Mouse (Mus musculus) lung, embryonic 15.5 days (tissue): ENCODE data around the gene Gm45140. TPM values are rescaled to one million over a fixed set of nuclear protein-coding genes. Genes with fewer than 3 reads are reported as not detected.
A peak's percentile ranks its signal among the peaks of the same experiment; 100 is the strongest.

ENCODE experiments used
- ATAC-seq: fragments of 200-750 bp; cut with Nextera tagmentation; 2 replicates; pipeline ENCODE4 v1.8.0; 2017; ENCODE audit warnings: moderate number of reproducible peaks, borderline replicate concordance; ENCODE audit not compliant: low FRiP score, low TSS enrichment; ENCODE audit errors: extremely low read depth
- H3K27ac ChIP-seq: fragments of 300-500 bp; sonication (generic); 2 replicates; pipeline ENCODE4 v1.5.1; 2015; ENCODE audit warnings: moderate library complexity, mild to moderate bottlenecking, inconsistent platforms
- H3K27me3 ChIP-seq: fragments of 300-500 bp; sonication (generic); 2 replicates; pipeline ENCODE4 v1.6.1; 2015; ENCODE audit warnings: inconsistent platforms
- H3K36me3 ChIP-seq: fragments of 300-500 bp; sonication (generic); 2 replicates; pipeline ENCODE4 v1.6.1; 2015; ENCODE audit warnings: inconsistent platforms
- H3K4me1 ChIP-seq: fragments of 300-500 bp; sonication (generic); 2 replicates; pipeline ENCODE4 v1.6.1; 2015; ENCODE audit warnings: inconsistent platforms
- H3K4me2 ChIP-seq: fragments of 300-500 bp; sonication (generic); 2 replicates; pipeline ENCODE4 v1.6.1; 2015; ENCODE audit warnings: inconsistent platforms, mild to moderate bottlenecking, moderate library complexity
- H3K4me3 ChIP-seq: fragments of 300-500 bp; sonication (generic); 2 replicates; pipeline ENCODE4 v1.5.1; 2015; ENCODE audit warnings: mild to moderate bottlenecking, inconsistent platforms
- H3K9ac ChIP-seq: fragments of 300-500 bp; sonication (generic); 2 replicates; pipeline ENCODE4 v1.6.1; 2015; ENCODE audit warnings: inconsistent platforms
- H3K9me3 ChIP-seq: fragments of 300-500 bp; sonication (generic); 2 replicates; pipeline ENCODE4 v1.6.1; 2016; ENCODE audit warnings: inconsistent platforms
- WGBS: fragments of 180-500 bp; shearing (Covaris S2); methylation state at CpG from one replicate; pipeline ENCODE4 v1.1.7; 2015; 5-methylcytosine and 5-hydroxymethylcytosine counted together
- polyA plus RNA-seq: library from polyadenylated mRNA; unstranded; fragments of >200 nt; fragmentation: Nextera tagmentation; extraction: Ambion mirVana; gene quantifications from 2 replicates; pipeline ENCODE4 v1.2.1, GENCODE M21; 2015

Gene Gm45140
- polyA plus RNA-seq, 1 experiment from 2014 or later: 2.1 TPM

DNA sequence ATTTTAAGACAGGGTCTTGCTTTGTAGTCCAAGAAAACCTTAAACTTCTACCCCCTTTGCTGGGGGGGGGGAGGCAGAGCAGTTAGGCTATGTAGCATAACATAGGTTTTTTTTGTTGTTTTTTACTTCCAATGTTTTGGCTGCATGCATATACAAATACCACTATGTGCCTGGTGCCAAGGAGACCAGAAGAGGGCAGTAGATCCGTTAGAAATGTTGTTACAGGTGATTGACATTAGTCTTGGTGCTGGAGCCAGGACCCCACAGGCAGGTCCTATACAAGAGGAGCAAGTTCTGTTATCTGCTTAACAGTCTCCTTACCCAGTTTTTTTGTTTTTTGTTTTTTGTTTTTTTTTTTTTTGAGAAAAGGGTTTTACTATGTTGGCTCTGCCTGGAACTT lies 6.7 kb upstream of the Gm45140 start:
- Histone ChIP-seq H3K4me3 (no peak overlapping the region), H3K27ac (no peak overlapping the region), H3K9me3 (no peaks in the 10 kb centered on the region), H3K4me1 (peaks cover 17% of the 10 kb centered on the region), H3K36me3 (peaks cover 41% of the 10 kb centered on the region), H3K9ac (no peak overlapping the region), H3K27me3 (no peaks in the 10 kb centered on the region), H3K4me2 (no peak overlapping the region)
- WGBS: 11% methylated on average over 1 of the region's 1 CpGs
- ATAC-seq: no peak

DNA sequence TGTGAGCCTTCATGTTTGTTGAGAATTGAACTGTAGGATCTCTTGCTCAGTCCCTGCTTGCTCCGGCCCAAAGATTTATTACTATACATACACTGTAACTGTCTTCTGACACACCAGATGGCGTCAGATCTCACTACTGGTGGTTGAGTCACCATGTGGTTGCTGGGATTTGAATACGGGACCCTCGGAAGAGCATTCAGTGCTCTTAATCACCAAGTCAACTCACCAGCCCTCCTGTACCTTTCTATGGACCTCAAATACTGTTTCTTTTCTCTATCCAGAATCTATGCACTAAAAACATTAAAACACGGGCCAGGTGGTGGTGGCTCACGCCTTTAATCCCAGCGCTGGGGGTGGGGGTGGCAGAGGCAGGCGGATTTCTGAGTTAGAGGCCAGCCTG lies 6.0 kb upstream of the Gm45140 start:
- Histone ChIP-seq H3K27me3 (no peaks in the 10 kb centered on the region), H3K4me3 (no peak overlapping the region), H3K9me3 (no peaks in the 10 kb centered on the region), H3K4me1 (peaks cover 15% of the 10 kb centered on the region), H3K27ac (no peak overlapping the region), H3K9ac (no peak overlapping the region), H3K36me3 (peaks cover 41% of the 10 kb centered on the region), H3K4me2 (no peak overlapping the region)
- WGBS: 77% methylated on average over 8 of the region's 8 CpGs
- no peak for ATAC-seq

DNA sequence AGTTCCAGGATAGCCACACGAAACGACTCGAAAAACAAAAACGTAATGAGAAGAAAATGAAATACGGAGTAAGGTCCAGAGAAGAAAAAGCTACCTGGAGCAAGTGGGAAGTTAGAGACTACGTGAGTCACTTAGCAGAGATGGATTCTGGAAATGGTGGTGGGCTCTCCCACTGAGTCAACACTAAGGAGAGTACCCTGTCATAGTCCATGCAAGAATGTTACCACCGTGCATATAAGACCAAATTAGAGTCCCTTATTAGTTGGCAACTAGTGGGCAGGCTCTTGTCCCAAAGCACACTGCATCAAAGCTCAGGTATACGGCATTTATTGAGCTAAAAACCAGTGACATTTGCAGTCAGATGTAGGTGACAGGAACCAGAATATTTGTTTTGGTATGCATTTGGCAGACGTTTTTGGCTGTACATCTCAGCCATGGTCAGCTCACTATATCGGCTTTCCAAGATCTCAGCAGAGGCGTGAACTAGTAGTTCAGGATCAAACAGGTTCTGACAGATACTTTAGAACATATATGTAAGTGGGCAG lies 4.3 kb upstream of the Gm45140 start:
- H3K4me2 ChIP-seq: peak overlapping the region; percentile 86
- H3K36me3 ChIP-seq: peaks cover 38% of the 10 kb centered on the region

DNA sequence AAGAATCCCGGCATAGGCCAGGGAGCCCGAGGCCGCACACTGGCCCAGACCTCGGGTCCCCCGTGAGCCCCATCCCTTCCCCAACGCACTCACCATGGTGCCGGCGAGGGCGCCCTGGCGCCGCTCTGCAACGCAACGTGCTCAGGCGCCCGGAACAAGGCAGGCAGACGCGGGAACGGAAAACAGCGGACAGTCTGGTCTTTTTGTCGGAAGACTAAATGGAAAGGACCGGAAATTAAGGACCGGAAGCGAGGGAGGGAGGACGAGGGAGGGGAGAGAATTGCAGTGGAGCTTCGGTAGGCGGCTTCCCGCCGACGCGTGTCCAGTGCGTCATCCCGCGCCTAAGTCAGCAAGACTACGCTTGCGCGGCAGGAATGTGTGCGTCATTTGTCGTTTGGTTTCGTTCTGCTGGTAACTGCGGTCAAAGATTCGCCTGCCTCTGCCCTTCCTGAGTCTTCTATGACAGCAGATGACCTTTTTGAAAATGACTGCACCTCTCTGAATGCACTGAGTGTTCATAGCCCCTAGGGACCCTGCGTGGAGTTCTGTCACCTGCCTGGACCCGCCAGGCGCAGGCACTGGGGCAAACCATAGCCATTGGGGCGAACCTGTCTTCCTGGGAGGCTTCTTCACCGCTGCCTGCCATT lies 3.1 kb upstream of the Gm45140 start, which contains the start of gene Isy1:
Gene Isy1, minus strand, starts transcription at position 248 of the 647 bp plus-strand sequence.
- Histone ChIP-seq H3K9ac (peak within 1 kb of the TSS; percentile 90), H3K36me3 (peaks cover 37% of the 10 kb centered on the region), H3K27me3 (no peaks in the 10 kb centered on the region), H3K27ac (peak within 1 kb of the TSS; percentile 93), H3K4me2 (peak within 1 kb of the TSS; percentile 86), H3K9me3 (no peaks in the 10 kb centered on the region), H3K4me3 (peak within 1 kb of the TSS; percentile 75), H3K4me1 (peaks cover 15% of the 10 kb centered on the region)
- WGBS: under 1% methylated on average over 46 of the region's 46 CpGs
- peak; percentile 97 for ATAC-seq

More for the DNA sequence above, 4.3 kb upstream of the Gm45140 start:
- Histone ChIP-seq H3K4me1 (peaks cover 15% of the 10 kb centered on the region), H3K9ac (no peak overlapping the region), H3K4me3 (no peak overlapping the region), H3K27ac (peak overlapping the region; percentile 93), H3K9me3 (no peaks in the 10 kb centered on the region), H3K27me3 (no peaks in the 10 kb centered on the region)
- 50% methylated on average over 11 of the region's 11 CpGs for WGBS
- no peak for ATAC-seq

DNA sequence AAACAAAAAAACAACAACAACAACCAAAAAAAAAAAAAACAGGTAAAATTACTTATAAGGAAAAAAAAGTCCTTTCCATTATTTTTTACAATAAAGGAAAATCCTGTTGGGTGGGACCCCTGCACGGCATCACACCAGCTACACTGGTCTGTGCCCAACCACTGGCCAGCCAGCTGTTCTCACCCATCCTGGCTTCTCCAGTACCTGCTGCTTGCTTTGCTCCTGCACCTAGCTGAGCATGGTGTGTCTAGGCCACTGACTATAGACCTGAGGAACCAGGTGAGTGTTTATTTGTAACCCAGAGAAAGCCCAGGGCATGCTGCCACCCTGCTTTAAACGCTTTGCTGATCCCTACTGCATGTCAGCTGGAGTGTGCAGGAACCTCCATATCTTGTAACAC lies 15.2 kb downstream of the Gm45140 start:
- Histone ChIP-seq H3K4me1 (no peaks in the 10 kb centered on the region), H3K9me3 (no peaks in the 10 kb centered on the region), H3K4me3 (no peak overlapping the region), H3K27me3 (no peaks in the 10 kb centered on the region), H3K9ac (no peak overlapping the region), H3K36me3 (peaks cover 78% of the 10 kb centered on the region), H3K4me2 (no peak overlapping the region), H3K27ac (no peak overlapping the region)
- 91% methylated on average over 2 of the region's 2 CpGs for WGBS
- no peak for ATAC-seq

DNA sequence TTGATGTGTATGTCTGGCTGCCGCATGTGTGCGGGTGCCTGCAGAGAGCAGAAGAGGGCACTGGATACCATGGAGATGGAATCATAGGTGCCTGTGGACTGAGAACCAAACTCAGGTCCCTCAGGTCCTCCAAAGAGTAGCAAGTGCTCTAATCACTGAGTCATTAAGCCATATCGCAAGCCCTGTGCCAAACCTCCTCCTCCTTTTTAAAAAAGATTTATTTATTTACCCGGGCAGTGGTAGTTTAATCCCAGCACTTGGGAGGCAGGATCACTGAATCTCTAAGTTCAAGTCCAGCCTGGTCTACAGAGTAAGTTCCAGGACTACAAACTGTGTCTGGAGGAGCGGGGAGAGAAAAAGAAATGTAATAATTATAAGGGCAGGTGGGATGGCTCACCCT lies 21.1 kb downstream of the Gm45140 start:
- ATAC-seq: no peak
- Histone ChIP-seq H3K4me2 (no peak overlapping the region), H3K4me1 (peaks cover 16% of the 10 kb centered on the region), H3K27ac (no peak overlapping the region), H3K4me3 (no peak overlapping the region), H3K36me3 (peaks cover 35% of the 10 kb centered on the region), H3K27me3 (no peaks in the 10 kb centered on the region), H3K9me3 (no peaks in the 10 kb centered on the region), H3K9ac (no peak overlapping the region)
- WGBS: 90% methylated on average over 5 of the region's 5 CpGs

DNA sequence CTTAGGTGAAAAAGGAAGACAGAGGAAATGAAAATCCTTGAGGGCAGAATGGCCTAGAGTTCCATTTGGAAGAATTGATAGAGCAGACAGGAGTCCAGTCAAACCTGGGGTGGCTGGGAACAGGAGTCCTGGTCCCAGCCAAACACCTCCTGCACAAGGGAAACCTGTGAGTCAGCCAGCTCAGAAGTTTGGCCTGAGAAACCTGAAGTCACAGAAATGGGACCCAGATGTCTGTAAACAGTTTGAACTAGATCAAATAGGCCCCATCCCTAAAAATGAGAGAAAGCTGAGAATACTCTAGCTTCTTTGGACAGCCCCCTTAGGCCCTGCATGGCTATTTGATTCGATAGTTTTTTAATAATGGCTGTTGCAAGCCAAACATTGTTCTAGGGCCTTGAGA lies 22.9 kb downstream of the Gm45140 start:
- Histone ChIP-seq H3K4me3 (peak overlapping the region; percentile 84), H3K9ac (no peak overlapping the region), H3K27ac (peak overlapping the region; percentile 92), H3K9me3 (no peaks in the 10 kb centered on the region), H3K27me3 (no peaks in the 10 kb centered on the region), H3K4me2 (peak overlapping the region; percentile 89), H3K4me1 (peaks cover 16% of the 10 kb centered on the region), H3K36me3 (peaks cover 18% of the 10 kb centered on the region)
- WGBS: 85% methylated on average over 1 of the region's 1 CpGs
- no peak for ATAC-seq

DNA sequence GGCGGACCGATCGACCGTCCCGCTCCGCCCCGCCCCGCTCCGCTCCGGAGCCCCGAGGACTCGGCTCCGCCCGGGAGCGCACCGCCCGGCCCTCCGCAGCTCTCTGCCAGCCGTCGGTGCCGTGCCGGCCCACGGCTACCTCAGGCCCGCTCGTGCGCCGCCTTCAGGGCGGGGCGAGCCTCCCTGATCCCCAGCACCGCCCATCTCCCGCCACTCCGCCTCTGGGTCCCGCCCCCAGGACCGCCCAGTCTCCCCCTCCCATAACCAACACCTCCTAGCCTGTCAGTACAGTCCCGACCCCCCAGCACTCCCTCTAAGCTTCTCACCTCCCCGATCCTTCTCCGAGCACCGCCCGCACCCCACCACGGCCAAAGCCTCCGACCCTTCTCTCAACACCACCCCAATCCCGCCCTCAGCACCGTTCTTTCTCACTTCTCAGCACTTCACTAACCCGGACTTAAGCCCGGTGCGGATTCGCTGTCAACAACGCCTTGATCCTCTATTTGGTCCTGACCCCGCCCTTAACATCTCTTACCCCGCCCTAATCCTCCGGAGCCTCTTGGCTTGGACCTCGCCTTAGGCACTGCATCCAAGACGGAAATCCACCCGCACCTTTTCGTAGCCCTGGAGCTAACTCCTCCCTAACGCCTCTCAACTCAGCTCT lies 23.8 kb downstream of the Gm45140 start, which contains the start of gene Rab43:
Gene Rab43, minus strand, starts transcription at position 490 of the 664 bp plus-strand sequence.
- Histone ChIP-seq H3K9me3 (no peaks in the 10 kb centered on the region), H3K9ac (peak within 1 kb of the TSS; percentile 77), H3K27ac (peak within 1 kb of the TSS; percentile 92), H3K4me3 (peak within 1 kb of the TSS; percentile 84), H3K36me3 (peaks cover 11% of the 10 kb centered on the region; the same call in 1 of the 2 replicates), H3K4me1 (peaks cover 19% of the 10 kb centered on the region), H3K4me2 (peak within 1 kb of the TSS; percentile 89), H3K27me3 (no peaks in the 10 kb centered on the region)
- peak; percentile 97 for ATAC-seq
- under 1% methylated on average over 50 of the region's 56 CpGs for WGBS

DNA sequence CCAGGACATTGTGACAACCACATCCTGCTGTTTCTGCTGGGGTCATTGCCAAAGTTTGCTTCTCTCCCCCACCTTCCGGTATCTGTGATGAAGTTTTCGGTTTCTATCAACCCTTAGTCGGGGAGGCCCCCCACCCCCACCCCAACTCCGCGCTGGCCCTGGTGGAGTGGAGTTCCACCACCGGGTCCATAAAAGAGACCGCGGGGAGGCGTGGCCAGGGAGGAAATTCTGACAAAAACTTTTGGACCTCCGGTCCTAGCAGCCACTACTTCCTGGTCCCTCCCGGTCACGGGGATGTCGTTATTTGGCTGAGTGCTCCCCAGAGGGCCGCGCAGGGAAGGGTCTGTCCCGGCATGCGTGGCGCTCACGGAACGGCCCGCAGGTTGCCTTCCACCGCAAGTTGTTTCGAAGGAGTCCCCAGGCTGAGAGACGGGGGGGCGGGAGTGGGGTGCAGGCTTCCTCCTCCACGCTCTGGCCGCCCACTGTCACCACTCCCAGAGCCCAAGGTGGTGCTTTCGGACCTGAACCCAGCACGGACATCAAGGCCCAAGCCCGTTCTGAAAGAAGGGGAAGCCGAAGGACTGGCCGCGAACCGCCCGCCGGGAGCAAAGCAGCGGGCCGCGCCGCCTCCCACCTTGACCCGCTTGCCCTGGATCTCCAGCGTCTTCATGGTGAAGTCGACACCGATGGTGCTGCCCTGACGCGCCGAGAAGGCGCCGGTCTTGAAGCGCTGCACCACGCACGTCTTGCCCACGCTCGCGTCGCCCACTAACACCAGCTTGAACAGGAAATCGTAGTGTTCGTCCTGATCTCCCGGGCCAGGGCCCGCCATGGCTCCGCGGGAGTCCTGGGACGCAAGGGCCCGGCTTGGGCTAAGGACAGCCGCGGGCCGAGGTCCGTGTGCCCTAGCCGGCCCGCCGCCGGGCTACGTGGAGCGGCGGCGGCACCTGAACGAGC lies 24.6 kb downstream of the Gm45140 start:
- H3K27me3 ChIP-seq: no peaks in the 10 kb centered on the region
- under 1% methylated on average over 77 of the region's 77 CpGs for WGBS

DNA sequence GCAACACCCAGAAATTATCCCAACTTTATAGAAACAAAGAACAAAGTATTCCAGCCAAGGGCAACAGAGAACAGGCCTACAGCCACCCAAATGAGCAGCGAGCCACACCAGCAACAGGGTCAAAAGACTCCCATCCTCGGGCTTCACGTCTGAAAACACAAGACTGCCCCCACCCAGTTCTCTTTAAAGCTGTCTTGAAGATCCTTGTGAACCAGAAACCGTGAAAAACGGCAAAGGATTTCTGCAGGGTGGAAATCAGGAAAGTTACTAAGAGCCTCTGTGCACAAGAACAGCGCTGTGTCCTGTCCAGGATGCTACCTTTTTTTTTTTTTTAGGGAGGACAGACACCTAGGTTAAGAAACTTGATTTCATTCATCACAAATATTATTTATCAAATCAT lies 25.3 kb downstream of the Gm45140 start:
- ATAC-seq: no peak
- WGBS: 31% methylated on average over 6 of the region's 6 CpGs
- no peaks in the 10 kb centered on the region for H3K27me3 ChIP-seq

More for the DNA sequence above, 24.6 kb downstream of the Gm45140 start:
- peak; percentile 6; the same call in 1 of the 2 replicates for ATAC-seq
- H3K36me3 ChIP-seq: peaks cover 6% of the 10 kb centered on the region; the same call in 1 of the 2 replicates
- peak overlapping the region; percentile 89 for H3K4me2 ChIP-seq
- peak overlapping the region; percentile 84 for H3K4me3 ChIP-seq
- no peaks in the 10 kb centered on the region for H3K9me3 ChIP-seq
- H3K4me1 ChIP-seq: peaks cover 20% of the 10 kb centered on the region
- peak overlapping the region; percentile 77 for H3K9ac ChIP-seq
- H3K27ac ChIP-seq: peak overlapping the region; percentile 92

DNA sequence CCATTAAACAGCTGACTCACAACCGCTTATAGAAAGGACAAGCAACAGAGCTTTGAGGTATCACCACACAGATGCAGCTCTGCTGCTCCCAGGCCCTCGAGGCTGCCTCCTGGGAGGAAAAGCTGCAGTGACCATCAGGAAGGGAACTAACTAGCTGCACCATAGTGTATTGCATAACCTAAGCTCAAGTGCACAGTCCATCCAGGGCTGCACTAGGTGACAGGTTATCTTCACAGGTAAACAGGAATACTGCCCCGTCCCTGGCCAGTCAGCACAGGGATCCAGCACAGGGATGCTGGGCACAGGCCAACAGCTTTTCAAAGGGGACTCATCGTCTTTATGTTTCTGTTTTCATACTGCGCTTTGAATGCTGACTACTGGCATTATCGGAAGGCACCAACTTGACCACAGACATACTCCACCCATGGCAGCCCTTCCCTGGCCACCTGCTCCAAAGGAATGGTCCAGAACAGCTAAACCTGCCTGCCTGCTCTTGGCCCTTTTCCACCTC lies 25.9 kb downstream of the Gm45140 start:
- Histone ChIP-seq H3K9ac (no peak overlapping the region), H3K4me3 (no peak overlapping the region; the same call in 1 of the 2 replicates), H3K4me2 (peak overlapping the region; percentile 89), H3K9me3 (no peaks in the 10 kb centered on the region), H3K27ac (no peak overlapping the region), H3K4me1 (peaks cover 20% of the 10 kb centered on the region), H3K36me3 (peaks cover 6% of the 10 kb centered on the region; the same call in 1 of the 2 replicates), H3K27me3 (no peaks in the 10 kb centered on the region)
- WGBS: 81% methylated on average over 6 of the region's 6 CpGs
- no peak for ATAC-seq

More for the DNA sequence above, 25.3 kb downstream of the Gm45140 start:
- Histone ChIP-seq H3K36me3 (peaks cover 6% of the 10 kb centered on the region; the same call in 1 of the 2 replicates), H3K9ac (peak overlapping the region; percentile 77; the same call in 1 of the 2 replicates), H3K27ac (peak overlapping the region; percentile 92), H3K9me3 (no peaks in the 10 kb centered on the region), H3K4me1 (peaks cover 20% of the 10 kb centered on the region), H3K4me3 (peak overlapping the region; percentile 84), H3K4me2 (peak overlapping the region; percentile 89)
